Mouse (Mus musculus) layer of hippocampus, postnatal 25 days (tissue): ENCODE results near the gene Sp7. TPM values are rescaled to one million over a fixed set of nuclear protein-coding genes. Genes with fewer than 3 reads are reported as not detected.

Experiments
- total RNA-seq, 2 experiments: library from RNA; stranded (reverse); gene quantifications; 2 replicates each; pipeline ENCODE4 v1.2.3; 2021

Sp7 gene
- total RNA-seq, 2 experiments from 2014 or later = 0.86 to 0.99 TPM

Other genes starting within 250 kb of the Sp7 start
- gene Spryd3, start 230.9 kb downstream of the Sp7 start, total RNA-seq = 100 to 1,000 TPM; 149 to 154 TPM
- 10 to 100 TPM in 1 of 2 experiments, 1 to 10 TPM in 1; 8.0 to 11.1 TPM for gene Igfbp6, start 222.8 kb downstream of the Sp7 start, total RNA-seq
- not detected for gene Soat2, start 216.7 kb downstream of the Sp7 start, total RNA-seq
- gene Zfp740, start 163.9 kb downstream of the Sp7 start, total RNA-seq = 10 to 100 TPM; 66.6 to 70.2 TPM
- 10 to 100 TPM; 32.5 to 38.4 TPM for gene Csad, start 162.5 kb downstream of the Sp7 start, total RNA-seq
- 1 to 10 TPM; 2.0 to 2.3 TPM for gene Itgb7, start 135.2 kb downstream of the Sp7 start, total RNA-seq
- 10 to 100 TPM; 13.1 to 13.6 TPM for gene Rarg, start 109.7 kb downstream of the Sp7 start, total RNA-seq
- not detected for gene Gm9918, start 96.6 kb downstream of the Sp7 start, total RNA-seq
- 10 to 100 TPM; 39.0 to 39.6 TPM for gene Mfsd5, start 87.7 kb downstream of the Sp7 start, total RNA-seq
- gene Espl1, start 70.9 kb downstream of the Sp7 start, total RNA-seq = 1 to 10 TPM; 2.9 to 3.5 TPM
- gene Pfdn5, start 41.1 kb downstream of the Sp7 start, total RNA-seq = 100 to 1,000 TPM; 386 to 396 TPM
- 10 to 100 TPM; 63.0 to 66.1 TPM for gene Myg1, start 35.5 kb downstream of the Sp7 start, total RNA-seq
- 10 to 100 TPM; 19.6 to 23.1 TPM for gene Aaas, start 16.4 kb downstream of the Sp7 start, total RNA-seq
- gene Sp1, start 39.0 kb upstream of the Sp7 start, total RNA-seq = 10 to 100 TPM; 22.5 to 24.2 TPM
- gene Amhr2, start 78.2 kb upstream of the Sp7 start, total RNA-seq = under 1 TPM; 0.80 to 0.91 TPM
- 10 to 100 TPM; 32.2 to 36.9 TPM for gene Prr13, start 91.8 kb upstream of the Sp7 start, total RNA-seq
- gene Pcbp2, start 103.4 kb upstream of the Sp7 start, total RNA-seq = 100 to 1,000 TPM; 449 to 472 TPM
- not detected for gene Gm10337, start 136.5 kb upstream of the Sp7 start, total RNA-seq
- gene Map3k12, start 149.9 kb upstream of the Sp7 start, total RNA-seq = 100 to 1,000 TPM in 1 of 2 experiments, 10 to 100 TPM in 1; 94.0 to 102 TPM
- 10 to 100 TPM; 32.8 to 40.4 TPM for gene Tarbp2, start 151.0 kb upstream of the Sp7 start, total RNA-seq
- 1 to 10 TPM; 2.1 to 3.0 TPM for gene Npff, start 157.8 kb upstream of the Sp7 start, total RNA-seq